Comparison of ENCODE assay signal across 16 mouse cellular contexts in genomic region chr16:20357837-20358236, GRCm38 (mm10). TPM values are rescaled to one million over a fixed set of nuclear protein-coding genes. Genes with fewer than 3 reads are reported as not detected.
DNase-seq lines count a peak whose midpoint lies in the region; ATAC-seq lines count a peak whose summit lies in the region.
"Had no signal": no experiment of that assay in that cellular context is flagged by ENCODE, and none has a peak within 500 bp of the region (broad histone marks: within the 10 kb centered on the region; RNA-seq: fewer than 3 reads in every experiment).

No protein-coding gene starts in this region.

- peak; percentile 14 for DNase-seq in layer of hippocampus, adult 9-11 months
- no peak for DNase-seq in layer of hippocampus, postnatal 36 days
- peak; percentile 6 to 30 for DNase-seq in spleen, postnatal 36 days (ENCODE audit: low spot score in 2 of 2)
- no peak for DNase-seq in spleen, postnatal 10 days (ENCODE audit: low spot score in 2 of 2)
- no peak for DNase-seq in cerebellum, adult 11 months
- DNase-seq in urinary bladder, adult 18-20 months (ENCODE audit: low spot score in 2 of 2) = no peak
- DNase-seq: adrenal gland, postnatal 25 days; cerebellum, postnatal 10 days; kidney, adult 2 months; kidney, postnatal 14 days; retina, postnatal 1 day; thymus, postnatal 25 days had no signal

- peak; percentile 92 for ATAC-seq in megakaryocyte, adult 5-6 weeks (ENCODE audit: poor library complexity, severe bottlenecking)
- ATAC-seq: activated CD4-positive, CD25-positive, alpha-beta regulatory T cell, adult 4 months; forebrain, embryonic 15.5 days; Patski had no signal

RNA-seq across cellular contexts. Expression of gene Cyp2ab1, which starts 32.6 kb away (rescaled TPM):
- not detected for total RNA-seq in layer of hippocampus, postnatal 36 days (2021)
- 9.3 and 9.5 TPM in 2 replicates for total RNA-seq in megakaryocyte, adult 5-6 weeks (2015)
- 11.3 and 12.0 TPM in 2 replicates for total RNA-seq in megakaryocyte, adult 5-6 weeks (2017)
- total RNA-seq: adrenal gland, postnatal 25 days had no signal

RNA-seq across cellular contexts. Expression of gene Parl, which starts 55.6 kb away (rescaled TPM):
- 10 to 100 TPM; 56.2 to 61.9 TPM for total RNA-seq in layer of hippocampus, postnatal 36 days (2021)
- total RNA-seq in megakaryocyte, adult 5-6 weeks (2015) = 95.2 and 99.9 TPM in 2 replicates
- 181 and 196 TPM in 2 replicates for total RNA-seq in megakaryocyte, adult 5-6 weeks (2017)

Comparison
In these comparisons a context has a peak if more than half of its experiments do, and no peak if none do; other contexts are left out.
1. DNase-seq: peak in layer of hippocampus, adult 9-11 months (single experiment) and spleen, postnatal 36 days (2 of 2); none in layer of hippocampus, postnatal 36 days (0 of 2), spleen, postnatal 10 days (0 of 2), cerebellum, adult 11 months (single experiment) and urinary bladder, adult 18-20 months (0 of 2).
2. RNA of gene Cyp2ab1, which starts 32.6 kb away (total RNA-seq): 9.3 to 12.0 TPM in megakaryocyte, adult 5-6 weeks; not detected in layer of hippocampus, postnatal 36 days; every median in the first group is over 4 times any median in the second.